Mouse (Mus musculus): Measurements from ENCODE around the gene Gdf9. TPM values are rescaled to one million over a fixed set of nuclear protein-coding genes. Genes with fewer than 3 reads are reported as not detected.
A peak's percentile ranks its signal among the peaks of the same experiment; 100 is the strongest.

Gdf9 gene
- polyA plus RNA-seq, 1 experiment from 2014 or later = 1.3 TPM

- no peak for ATAC-seq (replicated peaks; ENCODE audit: insufficient number of reproducible peaks, low FRiP score, low TSS enrichment, low read depth)
- 87% methylated on average over 8 of the region's 8 CpGs for WGBS
Measured at GRCm38 (mm10) chr11:53447996-53448395, 17.2 kb downstream of the Gdf9 start.

GRCm38 (mm10) chr11:53448529-53448928, 17.7 kb downstream of the Gdf9 start:
- Histone ChIP-seq H3K27ac (replicated peaks; ENCODE audit: low read depth, low read length) (no peak overlapping the region), H3K36me3 (replicated peaks; ENCODE audit: control insufficient read depth, insufficient read depth, low read depth, low read length) (no peaks in the 10 kb centered on the region), H3K27me3 (ENCODE audit: control insufficient read depth, insufficient read depth, low read length) (no peaks in the 10 kb centered on the region), H3K9me3 (replicated peaks; ENCODE audit: control insufficient read depth, low read length) (no peaks in the 10 kb centered on the region), H3K4me1 (ENCODE audit: control insufficient read depth, insufficient read depth, low read length) (no peaks in the 10 kb centered on the region), H3K4me3 (ENCODE audit: low read depth, low read length) (no peak overlapping the region), H3K4me2 (ENCODE audit: low read depth, low read length) (no peak overlapping the region), H3K9ac (replicated peaks; ENCODE audit: low read length) (no peak overlapping the region)
- WGBS = 82% methylated on average over 1 of the region's 1 CpGs
- no peak for DNase-seq (ENCODE audit: low spot score)
- no peak for ATAC-seq (replicated peaks; ENCODE audit: insufficient number of reproducible peaks, low FRiP score, low TSS enrichment, low read depth)

More at GRCm38 (mm10) chr11:53447996-53448395, 17.2 kb downstream of the Gdf9 start:
- Histone ChIP-seq H3K27ac (replicated peaks; ENCODE audit: low read depth, low read length) (no peak overlapping the region), H3K27me3 (ENCODE audit: control insufficient read depth, insufficient read depth, low read length) (no peaks in the 10 kb centered on the region), H3K4me1 (ENCODE audit: control insufficient read depth, insufficient read depth, low read length) (no peaks in the 10 kb centered on the region), H3K4me3 (ENCODE audit: low read depth, low read length) (no peak overlapping the region), H3K36me3 (replicated peaks; ENCODE audit: control insufficient read depth, insufficient read depth, low read depth, low read length) (no peaks in the 10 kb centered on the region), H3K9ac (replicated peaks; ENCODE audit: low read length) (no peak overlapping the region), H3K9me3 (replicated peaks; ENCODE audit: control insufficient read depth, low read length) (no peaks in the 10 kb centered on the region), H3K4me2 (ENCODE audit: low read depth, low read length) (no peak overlapping the region)
- DNase-seq (ENCODE audit: low spot score) = no peak

- ATAC-seq (replicated peaks; ENCODE audit: insufficient number of reproducible peaks, low FRiP score, low TSS enrichment, low read depth) = no peak
- 64% methylated on average over 15 of the region's 15 CpGs for WGBS
Measured at GRCm38 (mm10) chr11:53450070-53450705, 19.4 kb downstream of the Gdf9 start.

GRCm38 (mm10) chr11:53451361-53451760, 20.5 kb downstream of the Gdf9 start:
- Histone ChIP-seq H3K4me2 (ENCODE audit: low read depth, low read length) (no peak overlapping the region), H3K4me3 (ENCODE audit: low read depth, low read length) (no peak overlapping the region), H3K27me3 (ENCODE audit: control insufficient read depth, insufficient read depth, low read length) (no peaks in the 10 kb centered on the region), H3K27ac (replicated peaks; ENCODE audit: low read depth, low read length) (no peak overlapping the region), H3K4me1 (ENCODE audit: control insufficient read depth, insufficient read depth, low read length) (no peaks in the 10 kb centered on the region), H3K9ac (replicated peaks; ENCODE audit: low read length) (no peak overlapping the region), H3K36me3 (replicated peaks; ENCODE audit: control insufficient read depth, insufficient read depth, low read depth, low read length) (no peaks in the 10 kb centered on the region), H3K9me3 (replicated peaks; ENCODE audit: control insufficient read depth, low read length) (no peaks in the 10 kb centered on the region)
- no peak for ATAC-seq (replicated peaks; ENCODE audit: insufficient number of reproducible peaks, low FRiP score, low TSS enrichment, low read depth)
- no peak for DNase-seq (ENCODE audit: low spot score)
- 77% methylated on average over 2 of the region's 2 CpGs for WGBS

More at GRCm38 (mm10) chr11:53450070-53450705, 19.4 kb downstream of the Gdf9 start:
- H3K27me3 ChIP-seq (ENCODE audit: control insufficient read depth, insufficient read depth, low read length) = no peaks in the 10 kb centered on the region
- H3K9me3 ChIP-seq (replicated peaks; ENCODE audit: control insufficient read depth, low read length) = no peaks in the 10 kb centered on the region
- H3K9ac ChIP-seq (replicated peaks; ENCODE audit: low read length) = no peak overlapping the region
- no peak overlapping the region for H3K4me2 ChIP-seq (ENCODE audit: low read depth, low read length)
- DNase-seq (ENCODE audit: low spot score) = no peak
- no peak overlapping the region for H3K27ac ChIP-seq (replicated peaks; ENCODE audit: low read depth, low read length)
- no peak overlapping the region for H3K4me3 ChIP-seq (ENCODE audit: low read depth, low read length)
- H3K4me1 ChIP-seq (ENCODE audit: control insufficient read depth, insufficient read depth, low read length) = no peaks in the 10 kb centered on the region
- H3K36me3 ChIP-seq (replicated peaks; ENCODE audit: control insufficient read depth, insufficient read depth, low read depth, low read length) = no peaks in the 10 kb centered on the region

- no peaks in the 10 kb centered on the region for H3K4me1 ChIP-seq (ENCODE audit: control insufficient read depth, insufficient read depth, low read length)
- no peaks in the 10 kb centered on the region for H3K9me3 ChIP-seq (replicated peaks; ENCODE audit: control insufficient read depth, low read length)
- DNase-seq (ENCODE audit: low spot score) = no peak
- no peak for ATAC-seq (replicated peaks; ENCODE audit: insufficient number of reproducible peaks, low FRiP score, low TSS enrichment, low read depth)
- no peak overlapping the region for H3K27ac ChIP-seq (replicated peaks; ENCODE audit: low read depth, low read length)
- H3K4me2 ChIP-seq (ENCODE audit: low read depth, low read length) = no peak overlapping the region
- 96% methylated on average over 9 of the region's 9 CpGs for WGBS
- no peaks in the 10 kb centered on the region for H3K36me3 ChIP-seq (replicated peaks; ENCODE audit: control insufficient read depth, insufficient read depth, low read depth, low read length)
- H3K9ac ChIP-seq (replicated peaks; ENCODE audit: low read length) = no peak overlapping the region
- no peak overlapping the region for H3K4me3 ChIP-seq (ENCODE audit: low read depth, low read length)
- H3K27me3 ChIP-seq (ENCODE audit: control insufficient read depth, insufficient read depth, low read length) = peaks cover 2% of the 10 kb centered on the region; the same call in 1 of the 2 replicates
Measured at GRCm38 (mm10) chr11:53452396-53452795, 21.6 kb downstream of the Gdf9 start.

GRCm38 (mm10) chr11:53453031-53453430, 22.2 kb downstream of the Gdf9 start:
- Histone ChIP-seq H3K4me1 (ENCODE audit: control insufficient read depth, insufficient read depth, low read length) (no peaks in the 10 kb centered on the region), H3K4me3 (ENCODE audit: low read depth, low read length) (no peak overlapping the region), H3K9ac (replicated peaks; ENCODE audit: low read length) (no peak overlapping the region), H3K27me3 (ENCODE audit: control insufficient read depth, insufficient read depth, low read length) (peaks cover 5% of the 10 kb centered on the region; the same call in 1 of the 2 replicates), H3K9me3 (replicated peaks; ENCODE audit: control insufficient read depth, low read length) (no peaks in the 10 kb centered on the region), H3K27ac (replicated peaks; ENCODE audit: low read depth, low read length) (no peak overlapping the region), H3K36me3 (replicated peaks; ENCODE audit: control insufficient read depth, insufficient read depth, low read depth, low read length) (no peaks in the 10 kb centered on the region), H3K4me2 (ENCODE audit: low read depth, low read length) (no peak overlapping the region)
- WGBS = 86% methylated on average over 5 of the region's 5 CpGs
- DNase-seq (ENCODE audit: low spot score) (no peak), ATAC-seq (replicated peaks; ENCODE audit: insufficient number of reproducible peaks, low FRiP score, low TSS enrichment, low read depth) (no peak)

GRCm38 (mm10) chr11:53456474-53457371, 25.9 kb downstream of the Gdf9 start, which contains the start of the genes Gm10447 and Shroom1:
Gene Gm10447, minus strand, starts transcription at chr11:53457110.
Gene Shroom1, plus strand, starts transcription at chr11:53457205.
- ATAC-seq (replicated peaks; ENCODE audit: insufficient number of reproducible peaks, low FRiP score, low TSS enrichment, low read depth) (peak; percentile 77), DNase-seq (ENCODE audit: low spot score) (peak; percentile 77)
- H3K27me3 ChIP-seq (ENCODE audit: control insufficient read depth, insufficient read depth, low read length) = peaks cover 9% of the 10 kb centered on the region
- peak within 1 kb of the TSS; percentile 67 for H3K9ac ChIP-seq (replicated peaks; ENCODE audit: low read length)
- H3K4me2 ChIP-seq (ENCODE audit: low read depth, low read length) = peak within 1 kb of the TSS; percentile 84
- H3K9me3 ChIP-seq (replicated peaks; ENCODE audit: control insufficient read depth, low read length) = no peaks in the 10 kb centered on the region
- WGBS = 3% methylated on average over 42 of the region's 42 CpGs
- H3K4me1 ChIP-seq (ENCODE audit: control insufficient read depth, insufficient read depth, low read length) = no peaks in the 10 kb centered on the region
- H3K27ac ChIP-seq (replicated peaks; ENCODE audit: low read depth, low read length) = no peak within 1 kb of the TSS
- H3K36me3 ChIP-seq (replicated peaks; ENCODE audit: control insufficient read depth, insufficient read depth, low read depth, low read length) = no peaks in the 10 kb centered on the region
- H3K4me3 ChIP-seq (ENCODE audit: low read depth, low read length) = peak within 1 kb of the TSS; percentile 51
